Mouse (Mus musculus): ENCODE measurements at regions not wholly inside any gene's neighbourhood (a gene's known extent, or its start where the extent isn't known, plus 50 kb on each side); places are given as distances from the start of the nearest gene placed in this dataset.

- Histone ChIP-seq H3K4me2 (ENCODE audit: low read depth, low read length, poor library complexity, severe bottlenecking) (no peak overlapping the region), H3K9ac (replicated peaks; ENCODE audit: low read length, poor library complexity, severe bottlenecking) (no peak overlapping the region), H3K4me3 (ENCODE audit: low read depth, low read length) (no peak overlapping the region), H3K36me3 (ENCODE audit: insufficient read depth, low read length) (no peaks in the 10 kb centered on the region), H3K4me1 (ENCODE audit: insufficient read depth, low read length) (no peaks in the 10 kb centered on the region), H3K27me3 (ENCODE audit: insufficient read depth, low read length) (no peaks in the 10 kb centered on the region), H3K9me3 (ENCODE audit: low read length) (no peaks in the 10 kb centered on the region), H3K27ac (ENCODE audit: low read depth, low read length) (no peak overlapping the region)
- DNase-seq (ENCODE audit: low spot score) (peak; percentile 3), ATAC-seq (ENCODE audit: low FRiP score) (no peak)
- no peak for TF ChIP-seq CTCF (IDR thresholded peaks at IDR 0.05)
- WGBS, result 74% methylated on average over 3 of the region's 3 CpGs
These were observed 717.0 kb downstream of the Pcdh17 start for GRCm38 (mm10) chr14:85160396-85160795.

GRCm38 (mm10) chr14:85186794-85187193 lies 743.4 kb downstream of the Pcdh17 start:
- H3K4me2 ChIP-seq (ENCODE audit: low read depth, low read length, poor library complexity, severe bottlenecking), result no peak overlapping the region
- no peak overlapping the region for H3K27ac ChIP-seq (ENCODE audit: low read depth, low read length)
- no peaks in the 10 kb centered on the region for H3K27me3 ChIP-seq (ENCODE audit: insufficient read depth, low read length)
- no peak overlapping the region for H3K4me3 ChIP-seq (ENCODE audit: low read depth, low read length)
- no peak for TF ChIP-seq CTCF (IDR thresholded peaks at IDR 0.05)
- H3K9me3 ChIP-seq (ENCODE audit: low read length), result no peaks in the 10 kb centered on the region
- 76% methylated on average over 6 of the region's 6 CpGs for WGBS
- H3K4me1 ChIP-seq (ENCODE audit: insufficient read depth, low read length), result no peaks in the 10 kb centered on the region
- ATAC-seq (ENCODE audit: low FRiP score), result no peak
- no peak overlapping the region for H3K9ac ChIP-seq (replicated peaks; ENCODE audit: low read length, poor library complexity, severe bottlenecking)
- no peaks in the 10 kb centered on the region for H3K36me3 ChIP-seq (ENCODE audit: insufficient read depth, low read length)
- peak; percentile 1 for DNase-seq (ENCODE audit: low spot score)

GRCm38 (mm10) chr14:85204069-85204468 lies 760.7 kb downstream of the Pcdh17 start:
- H3K9me3 ChIP-seq (ENCODE audit: low read length), result no peaks in the 10 kb centered on the region
- H3K4me3 ChIP-seq (ENCODE audit: low read depth, low read length), result no peak overlapping the region
- H3K27me3 ChIP-seq (ENCODE audit: insufficient read depth, low read length), result no peaks in the 10 kb centered on the region
- H3K4me2 ChIP-seq (ENCODE audit: low read depth, low read length, poor library complexity, severe bottlenecking), result no peak overlapping the region
- no peaks in the 10 kb centered on the region for H3K36me3 ChIP-seq (ENCODE audit: insufficient read depth, low read length)
- no peak overlapping the region for H3K27ac ChIP-seq (ENCODE audit: low read depth, low read length)
- no peak overlapping the region for H3K9ac ChIP-seq (replicated peaks; ENCODE audit: low read length, poor library complexity, severe bottlenecking)
- no peak for TF ChIP-seq CTCF (IDR thresholded peaks at IDR 0.05)
- DNase-seq (ENCODE audit: low spot score), result no peak
- WGBS, result 92% methylated on average over 2 of the region's 2 CpGs
- ATAC-seq (ENCODE audit: low FRiP score), result no peak
- H3K4me1 ChIP-seq (ENCODE audit: insufficient read depth, low read length), result no peaks in the 10 kb centered on the region

- DNase-seq (ENCODE audit: low spot score), result no peak
- H3K27me3 ChIP-seq (ENCODE audit: insufficient read depth, low read length), result no peaks in the 10 kb centered on the region
- no peak overlapping the region for H3K9ac ChIP-seq (replicated peaks; ENCODE audit: low read length, poor library complexity, severe bottlenecking)
- H3K4me3 ChIP-seq (ENCODE audit: low read depth, low read length), result no peak overlapping the region
- 80% methylated on average over 1 of the region's 1 CpGs for WGBS
- H3K4me1 ChIP-seq (ENCODE audit: insufficient read depth, low read length), result no peaks in the 10 kb centered on the region
- no peaks in the 10 kb centered on the region for H3K36me3 ChIP-seq (ENCODE audit: insufficient read depth, low read length)
- H3K4me2 ChIP-seq (ENCODE audit: low read depth, low read length, poor library complexity, severe bottlenecking), result no peak overlapping the region
- no peak for TF ChIP-seq CTCF (IDR thresholded peaks at IDR 0.05)
- no peak overlapping the region for H3K27ac ChIP-seq (ENCODE audit: low read depth, low read length)
- no peaks in the 10 kb centered on the region for H3K9me3 ChIP-seq (ENCODE audit: low read length)
- no peak for ATAC-seq (ENCODE audit: low FRiP score)
These were observed 765.0 kb downstream of the Pcdh17 start for GRCm38 (mm10) chr14:85208383-85208782.

- Histone ChIP-seq H3K27me3 (ENCODE audit: insufficient read depth, low read length) (no peaks in the 10 kb centered on the region), H3K9ac (replicated peaks; ENCODE audit: low read length, poor library complexity, severe bottlenecking) (no peak overlapping the region), H3K4me2 (ENCODE audit: low read depth, low read length, poor library complexity, severe bottlenecking) (no peak overlapping the region), H3K4me3 (ENCODE audit: low read depth, low read length) (no peak overlapping the region), H3K36me3 (ENCODE audit: insufficient read depth, low read length) (no peaks in the 10 kb centered on the region), H3K27ac (ENCODE audit: low read depth, low read length) (no peak overlapping the region), H3K4me1 (ENCODE audit: insufficient read depth, low read length) (no peaks in the 10 kb centered on the region), H3K9me3 (ENCODE audit: low read length) (no peaks in the 10 kb centered on the region)
- DNase-seq (ENCODE audit: low spot score) (no peak), ATAC-seq (ENCODE audit: low FRiP score) (no peak)
- 55% methylated on average over 3 of the region's 3 CpGs for WGBS
- no peak for TF ChIP-seq CTCF (IDR thresholded peaks at IDR 0.05)
These were observed 771.7 kb downstream of the Pcdh17 start for GRCm38 (mm10) chr14:85215026-85215425.

Measured in midbrain, postnatal 0 days (tissue).